Mouse (Mus musculus): ENCODE measurements around the gene Slc15a1. TPM values are rescaled to one million over a fixed set of nuclear protein-coding genes. Genes with fewer than 3 reads are reported as not detected.

Gene Slc15a1
- polyA plus RNA-seq, 1 experiment from 2014 or later = not detected

GRCm38 (mm10) chr14:121485722-121486121 lies 19.3 kb downstream of the Slc15a1 start:
- no peak for ATAC-seq (ENCODE audit: low FRiP score)
- H3K9me3 ChIP-seq (replicated peaks) = no peaks in the 10 kb centered on the region

GRCm38 (mm10) chr14:121484436-121484835 lies 20.6 kb downstream of the Slc15a1 start:
- Histone ChIP-seq H3K4me3 (replicated peaks) (no peak overlapping the region), H3K9me3 (replicated peaks) (no peaks in the 10 kb centered on the region), H3K27me3 (replicated peaks) (no peaks in the 10 kb centered on the region), H3K4me2 (no peak overlapping the region), H3K27ac (replicated peaks) (no peak overlapping the region), H3K4me1 (no peaks in the 10 kb centered on the region), H3K36me3 (no peaks in the 10 kb centered on the region), H3K9ac (replicated peaks) (no peak overlapping the region)
- 89% methylated on average over 3 of the region's 3 CpGs for WGBS
- ATAC-seq (ENCODE audit: low FRiP score) = no peak

More at GRCm38 (mm10) chr14:121485722-121486121, 19.3 kb downstream of the Slc15a1 start:
- WGBS = 92% methylated on average over 1 of the region's 1 CpGs
- Histone ChIP-seq H3K9ac (replicated peaks) (no peak overlapping the region), H3K4me1 (no peaks in the 10 kb centered on the region), H3K27me3 (replicated peaks) (no peaks in the 10 kb centered on the region), H3K27ac (replicated peaks) (no peak overlapping the region), H3K4me3 (replicated peaks) (no peak overlapping the region), H3K4me2 (no peak overlapping the region), H3K36me3 (no peaks in the 10 kb centered on the region)

GRCm38 (mm10) chr14:121482181-121482580 lies 22.9 kb downstream of the Slc15a1 start:
- 81% methylated on average over 7 of the region's 7 CpGs for WGBS
- no peak overlapping the region for H3K4me2 ChIP-seq
- no peak for ATAC-seq (ENCODE audit: low FRiP score)
- no peak overlapping the region for H3K9ac ChIP-seq (replicated peaks)
- no peaks in the 10 kb centered on the region for H3K9me3 ChIP-seq (replicated peaks)
- H3K27ac ChIP-seq (replicated peaks) = no peak overlapping the region
- no peaks in the 10 kb centered on the region for H3K36me3 ChIP-seq
- H3K4me1 ChIP-seq = no peaks in the 10 kb centered on the region
- no peaks in the 10 kb centered on the region for H3K27me3 ChIP-seq (replicated peaks)
- H3K4me3 ChIP-seq (replicated peaks) = no peak overlapping the region

GRCm38 (mm10) chr14:121481591-121481990 lies 23.5 kb downstream of the Slc15a1 start:
- WGBS = 96% methylated on average over 2 of the region's 2 CpGs
- Histone ChIP-seq H3K9ac (replicated peaks) (no peak overlapping the region), H3K27me3 (replicated peaks) (no peaks in the 10 kb centered on the region), H3K9me3 (replicated peaks) (no peaks in the 10 kb centered on the region), H3K4me3 (replicated peaks) (no peak overlapping the region), H3K27ac (replicated peaks) (no peak overlapping the region), H3K4me1 (no peaks in the 10 kb centered on the region), H3K4me2 (no peak overlapping the region), H3K36me3 (no peaks in the 10 kb centered on the region)
- no peak for ATAC-seq (ENCODE audit: low FRiP score)

GRCm38 (mm10) chr14:121479096-121479495 lies 26.0 kb downstream of the Slc15a1 start:
- no peaks in the 10 kb centered on the region for H3K4me1 ChIP-seq
- no peak overlapping the region for H3K4me2 ChIP-seq
- no peaks in the 10 kb centered on the region for H3K27me3 ChIP-seq (replicated peaks)
- no peaks in the 10 kb centered on the region for H3K9me3 ChIP-seq (replicated peaks)
- no peaks in the 10 kb centered on the region for H3K36me3 ChIP-seq
- 89% methylated on average over 3 of the region's 3 CpGs for WGBS
- H3K27ac ChIP-seq (replicated peaks) = no peak overlapping the region
- ATAC-seq (ENCODE audit: low FRiP score) = no peak
- H3K4me3 ChIP-seq (replicated peaks) = no peak overlapping the region
- no peak overlapping the region for H3K9ac ChIP-seq (replicated peaks)

- no peak overlapping the region for H3K4me2 ChIP-seq
- H3K4me3 ChIP-seq (replicated peaks) = no peak overlapping the region
- WGBS = 87% methylated on average over 14 of the region's 14 CpGs
- no peaks in the 10 kb centered on the region for H3K4me1 ChIP-seq
- no peaks in the 10 kb centered on the region for H3K36me3 ChIP-seq
- no peaks in the 10 kb centered on the region for H3K27me3 ChIP-seq (replicated peaks)
- no peak for ATAC-seq (ENCODE audit: low FRiP score)
- H3K9ac ChIP-seq (replicated peaks) = no peak overlapping the region
- H3K27ac ChIP-seq (replicated peaks) = no peak overlapping the region
- no peaks in the 10 kb centered on the region for H3K9me3 ChIP-seq (replicated peaks)
These were observed 26.9 kb downstream of the Slc15a1 start for GRCm38 (mm10) chr14:121477925-121478693.

GRCm38 (mm10) chr14:121473869-121474268 lies 31.2 kb downstream of the Slc15a1 start:
- H3K4me2 ChIP-seq = no peak overlapping the region
- no peak overlapping the region for H3K27ac ChIP-seq (replicated peaks)
- no peak overlapping the region for H3K4me3 ChIP-seq (replicated peaks)
- WGBS = 87% methylated on average over 4 of the region's 4 CpGs
- ATAC-seq (ENCODE audit: low FRiP score) = no peak
- H3K9ac ChIP-seq (replicated peaks) = no peak overlapping the region
- H3K9me3 ChIP-seq (replicated peaks) = no peaks in the 10 kb centered on the region
- H3K4me1 ChIP-seq = no peaks in the 10 kb centered on the region
- no peaks in the 10 kb centered on the region for H3K27me3 ChIP-seq (replicated peaks)
- no peaks in the 10 kb centered on the region for H3K36me3 ChIP-seq

GRCm38 (mm10) chr14:121471545-121472121 lies 33.4 kb downstream of the Slc15a1 start:
- Histone ChIP-seq H3K27me3 (replicated peaks) (no peaks in the 10 kb centered on the region), H3K4me3 (replicated peaks) (no peak overlapping the region), H3K27ac (replicated peaks) (no peak overlapping the region), H3K4me1 (no peaks in the 10 kb centered on the region), H3K4me2 (no peak overlapping the region), H3K36me3 (no peaks in the 10 kb centered on the region), H3K9ac (replicated peaks) (no peak overlapping the region), H3K9me3 (replicated peaks) (no peaks in the 10 kb centered on the region)
- ATAC-seq (ENCODE audit: low FRiP score) = no peak
- WGBS = 88% methylated on average over 11 of the region's 11 CpGs

- Histone ChIP-seq H3K4me1 (no peaks in the 10 kb centered on the region), H3K9me3 (replicated peaks) (no peaks in the 10 kb centered on the region), H3K36me3 (no peaks in the 10 kb centered on the region), H3K9ac (replicated peaks) (no peak overlapping the region), H3K27ac (replicated peaks) (no peak overlapping the region), H3K4me3 (replicated peaks) (no peak overlapping the region), H3K27me3 (replicated peaks) (no peaks in the 10 kb centered on the region), H3K4me2 (no peak overlapping the region)
- ATAC-seq (ENCODE audit: low FRiP score) = no peak
These were observed 35.5 kb downstream of the Slc15a1 start for GRCm38 (mm10) chr14:121469601-121470000.

- Histone ChIP-seq H3K4me2 (no peak overlapping the region), H3K4me1 (no peaks in the 10 kb centered on the region), H3K27ac (replicated peaks) (no peak overlapping the region), H3K4me3 (replicated peaks) (no peak overlapping the region), H3K9ac (replicated peaks) (no peak overlapping the region), H3K9me3 (replicated peaks) (no peaks in the 10 kb centered on the region), H3K36me3 (no peaks in the 10 kb centered on the region), H3K27me3 (replicated peaks) (no peaks in the 10 kb centered on the region)
- no peak for ATAC-seq (ENCODE audit: low FRiP score)
- WGBS = 90% methylated on average over 6 of the region's 6 CpGs
These were observed 37.4 kb downstream of the Slc15a1 start for GRCm38 (mm10) chr14:121467646-121468045.

- no peak overlapping the region for H3K4me3 ChIP-seq (replicated peaks)
- WGBS = 88% methylated on average over 4 of the region's 4 CpGs
- no peaks in the 10 kb centered on the region for H3K9me3 ChIP-seq (replicated peaks)
- H3K27ac ChIP-seq (replicated peaks) = no peak overlapping the region
- no peak overlapping the region for H3K4me2 ChIP-seq
- H3K27me3 ChIP-seq (replicated peaks) = no peaks in the 10 kb centered on the region
- ATAC-seq (ENCODE audit: low FRiP score) = no peak
- H3K9ac ChIP-seq (replicated peaks) = no peak overlapping the region
- H3K36me3 ChIP-seq = no peaks in the 10 kb centered on the region
- no peaks in the 10 kb centered on the region for H3K4me1 ChIP-seq
These were observed 38.6 kb downstream of the Slc15a1 start for GRCm38 (mm10) chr14:121466501-121466900.

GRCm38 (mm10) chr14:121464318-121464717 lies 40.7 kb downstream of the Slc15a1 start:
- WGBS = 92% methylated on average over 2 of the region's 2 CpGs
- Histone ChIP-seq H3K9ac (replicated peaks) (no peak overlapping the region), H3K9me3 (replicated peaks) (no peaks in the 10 kb centered on the region), H3K36me3 (no peaks in the 10 kb centered on the region), H3K4me2 (no peak overlapping the region), H3K4me3 (replicated peaks) (no peak overlapping the region), H3K4me1 (no peaks in the 10 kb centered on the region), H3K27me3 (replicated peaks) (no peaks in the 10 kb centered on the region), H3K27ac (replicated peaks) (no peak overlapping the region)
- no peak for ATAC-seq (ENCODE audit: low FRiP score)

All from neural tube, embryonic 15.5 days (tissue).